Mouse (Mus musculus) erythroblast, embryonic 14.5 days (primary cell): ENCODE results near the gene Fam89a. TPM values are rescaled to one million over a fixed set of nuclear protein-coding genes. Genes with fewer than 3 reads are reported as not detected.

Source experiments
- H3K27me3 ChIP-seq: 2 replicates; pipeline ENCODE4 v1.6.1; 2012; ENCODE audit warnings: inconsistent platforms; ENCODE audit not compliant: control insufficient read depth
- H3K36me3 ChIP-seq: 2 replicates; pipeline ENCODE4 v1.6.1; 2012; ENCODE audit warnings: mild to moderate bottlenecking, inconsistent platforms; ENCODE audit not compliant: control insufficient read depth
- H3K4me1 ChIP-seq: 2 replicates; pipeline ENCODE4 v1.6.1; 2012; ENCODE audit warnings: inconsistent platforms; ENCODE audit not compliant: control insufficient read depth
- H3K4me3 ChIP-seq: replicated peaks from 2 replicates; pipeline ENCODE3; 2012; ENCODE audit warnings: moderate library complexity, mild to moderate bottlenecking, inconsistent platforms
- H3K9me3 ChIP-seq: 2 replicates; pipeline ENCODE4 v1.6.1; 2012; ENCODE audit warnings: low read length, inconsistent platforms, mixed read lengths; ENCODE audit not compliant: control insufficient read depth
- GATA1 ChIP-seq: IDR thresholded peaks from 2 replicates; pipeline ENCODE4 v1.6.1; 2012; ENCODE audit warnings: low read length, inconsistent platforms, mixed read lengths
- TAL1 ChIP-seq: IDR thresholded peaks from 3 replicates; pipeline ENCODE4 v1.6.1; 2012; ENCODE audit warnings: low read length, inconsistent platforms, mixed read lengths
- polyA plus RNA-seq: library from polyadenylated mRNA; stranded (reverse); fragments of >175 nt; gene quantifications from 2 replicates; pipeline ENCODE4 v1.2.3, GENCODE M21; 2012

Fam89a gene
- not detected in 2 replicates for polyA plus RNA-seq

DNA sequence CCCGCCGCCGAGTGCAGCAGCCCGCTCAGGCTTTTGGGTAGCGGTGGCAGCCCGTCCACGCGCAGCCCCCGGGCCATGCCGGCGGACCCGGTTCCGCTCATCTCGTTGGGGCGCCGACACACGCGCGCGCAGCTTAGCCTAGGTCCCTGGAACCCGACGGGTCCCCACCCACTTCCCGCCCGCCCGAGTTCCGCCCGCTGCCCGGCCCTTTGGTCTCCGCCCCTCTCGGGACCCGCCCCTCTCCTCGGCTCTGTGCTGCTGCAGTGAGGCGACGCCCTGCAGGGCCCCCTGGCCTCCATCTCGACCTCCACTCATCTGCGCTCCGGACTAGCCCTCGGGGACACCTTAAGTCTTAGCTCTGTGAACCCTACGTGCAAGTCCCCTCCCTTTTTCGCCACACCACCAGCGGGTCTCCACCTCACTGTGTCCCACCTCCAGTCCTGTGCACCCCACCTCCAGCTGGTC lies at the start of gene Fam89a:
Fam89a (minus strand) TSS at position 124 of the 465 bp plus-strand sequence.
- H3K4me3 ChIP-seq, result peak within 1 kb of the TSS; percentile 49
- peaks cover 60% of the 10 kb centered on the region for H3K27me3 ChIP-seq
- no peaks in the 10 kb centered on the region for H3K36me3 ChIP-seq
- H3K9me3 ChIP-seq, result no peaks in the 10 kb centered on the region
- no peak for TF ChIP-seq TAL1
- TF ChIP-seq GATA1, result no peak
- peaks cover 14% of the 10 kb centered on the region for H3K4me1 ChIP-seq

DNA sequence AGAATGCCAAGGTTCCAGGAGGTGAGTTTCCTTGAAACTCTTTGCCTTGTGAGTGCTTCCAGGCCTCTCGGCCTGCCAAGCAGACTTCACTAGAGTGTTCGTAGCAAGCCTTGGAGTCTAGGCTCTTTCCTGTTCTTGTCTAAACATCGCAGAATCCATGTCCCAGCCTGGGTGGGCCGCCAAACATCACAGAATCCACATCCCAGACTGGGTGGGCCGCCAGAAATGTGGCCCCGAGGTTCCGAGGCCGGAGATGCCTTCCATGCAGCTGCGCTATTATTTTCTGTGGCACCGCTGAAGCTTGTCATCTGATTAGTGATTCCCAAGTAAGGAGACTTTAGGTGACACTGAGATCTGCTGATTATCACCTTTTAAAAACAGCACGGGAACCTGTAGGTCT lies 48.9 kb upstream of the Fam89a start:
- no peak for TF ChIP-seq GATA1
- no peak for TF ChIP-seq TAL1
- Histone ChIP-seq H3K4me3 (no peak overlapping the region), H3K36me3 (no peaks in the 10 kb centered on the region), H3K4me1 (no peaks in the 10 kb centered on the region), H3K27me3 (peaks cover 20% of the 10 kb centered on the region), H3K9me3 (0 out of 2 replicates have a peak, but pooled peaks cover 3% of the 10 kb centered on the region)

DNA sequence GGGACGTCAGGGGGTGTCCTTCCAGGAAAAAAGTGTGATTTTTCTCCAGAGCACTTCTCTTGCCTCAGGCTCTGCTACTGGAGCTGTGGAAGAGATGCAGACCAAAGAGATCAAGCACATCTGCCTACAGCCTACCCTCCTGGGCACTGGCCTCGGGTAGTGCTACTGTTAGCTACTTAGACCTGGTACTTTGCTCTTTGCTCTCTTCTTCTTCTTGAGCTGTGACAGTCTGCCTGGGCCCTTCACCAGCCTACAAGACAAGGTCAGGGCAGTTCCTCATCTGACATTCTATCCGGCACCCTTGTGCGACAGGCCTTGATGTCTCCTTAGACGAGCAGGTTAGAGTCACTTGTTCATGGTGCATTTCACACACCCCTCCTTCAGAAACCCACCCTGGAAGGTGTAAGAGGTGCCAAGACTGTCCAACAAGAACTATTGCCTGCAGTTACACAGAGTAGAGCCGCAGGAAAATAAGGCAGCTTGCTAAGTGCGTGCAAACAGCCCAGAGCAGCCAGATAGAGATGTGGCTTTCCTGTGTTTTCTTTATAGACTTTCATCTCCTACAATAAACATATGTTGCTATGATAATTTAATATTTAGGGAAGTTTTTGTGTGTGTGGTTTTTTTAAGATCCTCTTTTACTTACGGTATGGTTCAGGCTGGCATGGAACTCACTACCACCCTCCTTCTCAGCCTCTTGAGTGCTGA lies 44.3 kb upstream of the Fam89a start:
- H3K36me3 ChIP-seq, result no peaks in the 10 kb centered on the region
- peaks cover 3% of the 10 kb centered on the region; the same call in 1 of the 2 replicates for H3K9me3 ChIP-seq
- no peak overlapping the region for H3K4me3 ChIP-seq
- TF ChIP-seq TAL1, result no peak
- TF ChIP-seq GATA1, result no peak
- H3K27me3 ChIP-seq, result peaks cover 63% of the 10 kb centered on the region
- H3K4me1 ChIP-seq, result peaks cover 5% of the 10 kb centered on the region

DNA sequence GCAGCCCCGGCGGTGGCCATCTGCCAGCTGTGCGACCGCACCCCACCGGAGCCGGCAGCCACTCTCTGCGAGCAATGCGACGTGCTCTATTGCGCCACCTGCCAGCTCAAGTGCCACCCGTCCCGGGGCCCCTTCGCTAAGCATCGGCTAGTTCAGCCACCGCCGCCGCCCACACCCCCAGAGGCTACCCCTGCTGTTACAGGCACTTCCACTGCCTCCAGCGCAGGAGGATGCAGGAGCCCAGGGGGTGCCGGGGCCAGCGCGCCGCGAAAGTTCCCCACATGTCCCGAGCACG lies 42.8 kb upstream of the Fam89a start:
- Histone ChIP-seq H3K27me3 (peaks cover 76% of the 10 kb centered on the region), H3K36me3 (no peaks in the 10 kb centered on the region), H3K4me3 (no peak overlapping the region), H3K9me3 (peaks cover 3% of the 10 kb centered on the region; the same call in 1 of the 2 replicates), H3K4me1 (peaks cover 5% of the 10 kb centered on the region)
- no peak for TF ChIP-seq TAL1
- no peak for TF ChIP-seq GATA1

DNA sequence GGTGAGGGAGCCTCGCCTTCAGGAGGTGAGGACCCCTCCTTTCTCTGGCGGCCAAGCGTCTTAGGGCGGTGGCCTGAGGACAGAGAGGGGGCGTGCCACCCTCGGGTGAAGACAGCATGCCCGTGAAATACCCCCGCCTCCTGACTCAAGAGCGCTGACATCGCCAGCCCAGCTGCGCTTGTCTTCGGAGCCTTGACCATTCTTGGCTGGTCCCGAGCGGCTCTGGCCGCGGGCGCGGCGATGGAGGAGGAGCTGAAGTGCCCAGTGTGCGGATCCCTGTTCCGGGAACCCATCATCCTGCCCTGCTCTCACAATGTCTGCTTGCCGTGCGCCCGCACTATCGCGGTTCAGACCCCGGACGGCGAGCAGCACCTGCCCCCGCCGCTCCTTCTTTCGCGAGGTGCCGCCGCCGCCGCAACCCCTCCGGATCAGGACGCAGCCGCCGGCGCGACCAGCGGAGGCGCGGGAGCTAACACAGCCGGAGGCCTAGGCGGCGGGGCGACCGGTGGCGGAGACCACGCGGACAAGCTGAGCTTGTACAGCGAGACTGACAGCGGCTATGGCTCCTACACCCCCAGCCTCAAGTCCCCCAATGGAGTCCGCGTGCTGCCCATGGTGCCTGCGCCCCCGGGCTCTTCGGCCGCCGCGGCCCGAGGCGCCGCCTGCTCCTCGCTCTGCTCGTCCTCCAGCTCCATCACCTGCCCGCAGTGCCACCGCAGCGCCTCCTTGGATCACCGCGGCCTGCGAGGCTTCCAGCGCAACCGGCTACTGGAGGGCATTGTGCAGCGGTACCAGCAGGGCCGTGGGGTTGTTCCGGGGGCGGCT lies 42.2 kb upstream of the Fam89a start:
- H3K9me3 ChIP-seq, result peaks cover 3% of the 10 kb centered on the region; the same call in 1 of the 2 replicates
- TF ChIP-seq GATA1, result no peak
- H3K36me3 ChIP-seq, result no peaks in the 10 kb centered on the region
- peaks cover 77% of the 10 kb centered on the region for H3K27me3 ChIP-seq
- peaks cover 5% of the 10 kb centered on the region for H3K4me1 ChIP-seq
- no peak overlapping the region for H3K4me3 ChIP-seq

DNA sequence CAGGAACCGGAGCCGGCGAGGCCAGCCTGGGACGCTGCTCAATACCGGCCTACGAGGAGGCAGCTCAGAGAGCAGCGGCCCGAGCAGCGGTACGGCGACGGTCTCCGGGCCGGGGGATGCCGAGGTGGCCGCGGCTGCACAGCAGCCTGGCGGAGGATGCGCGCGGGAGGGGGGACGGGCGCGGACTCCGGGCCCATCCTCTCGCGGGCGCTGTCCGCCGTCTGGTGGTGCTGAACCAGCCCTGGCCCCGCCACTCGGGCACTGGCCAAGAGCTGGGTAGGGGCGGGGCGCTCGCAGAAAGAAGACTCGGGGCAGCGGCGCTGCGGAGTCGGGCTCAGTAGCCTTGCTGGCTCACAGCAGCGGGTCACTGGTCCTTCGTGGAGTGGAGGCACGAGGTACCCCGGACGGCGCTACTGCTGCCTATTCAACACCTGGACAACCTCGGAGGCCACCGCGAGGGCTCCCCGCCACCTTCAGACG lies 41.6 kb upstream of the Fam89a start:
- Histone ChIP-seq H3K4me3 (no peak overlapping the region), H3K27me3 (peaks cover 77% of the 10 kb centered on the region), H3K36me3 (no peaks in the 10 kb centered on the region), H3K4me1 (peaks cover 5% of the 10 kb centered on the region), H3K9me3 (peaks cover 3% of the 10 kb centered on the region; the same call in 1 of the 2 replicates)
- TF ChIP-seq GATA1, result no peak
- no peak for TF ChIP-seq TAL1

DNA sequence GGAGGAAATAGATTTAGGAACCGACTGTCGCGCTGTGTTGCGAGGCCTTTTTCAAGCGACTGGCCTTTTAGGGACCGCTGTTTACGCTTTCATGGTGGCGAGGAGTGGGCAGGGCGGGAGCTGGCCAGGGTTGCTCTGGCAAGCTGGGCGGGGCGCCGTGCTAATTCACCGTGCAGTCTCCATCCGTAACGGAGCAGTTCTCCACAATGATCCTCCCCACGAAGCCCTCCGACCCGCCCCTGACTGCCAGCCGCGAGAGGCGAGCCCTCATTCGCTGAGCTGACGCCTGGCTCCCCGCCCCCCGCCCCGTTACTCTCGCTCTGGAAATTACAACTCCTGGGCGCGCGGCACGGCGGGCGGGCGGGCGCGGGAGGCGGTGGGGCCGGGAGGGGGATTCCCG lies 41.1 kb upstream of the Fam89a start, which contains the start of gene Trim67:
Trim67 (plus strand) TSS at position 385 of the 400 bp plus-strand sequence.
- H3K9me3 ChIP-seq, result peaks cover 3% of the 10 kb centered on the region; the same call in 1 of the 2 replicates
- TF ChIP-seq TAL1 (no peak), GATA1 (no peak)
- H3K4me1 ChIP-seq, result peaks cover 5% of the 10 kb centered on the region
- H3K27me3 ChIP-seq, result peaks cover 77% of the 10 kb centered on the region
- H3K4me3 ChIP-seq, result no peak within 1 kb of the TSS
- no peaks in the 10 kb centered on the region for H3K36me3 ChIP-seq

DNA sequence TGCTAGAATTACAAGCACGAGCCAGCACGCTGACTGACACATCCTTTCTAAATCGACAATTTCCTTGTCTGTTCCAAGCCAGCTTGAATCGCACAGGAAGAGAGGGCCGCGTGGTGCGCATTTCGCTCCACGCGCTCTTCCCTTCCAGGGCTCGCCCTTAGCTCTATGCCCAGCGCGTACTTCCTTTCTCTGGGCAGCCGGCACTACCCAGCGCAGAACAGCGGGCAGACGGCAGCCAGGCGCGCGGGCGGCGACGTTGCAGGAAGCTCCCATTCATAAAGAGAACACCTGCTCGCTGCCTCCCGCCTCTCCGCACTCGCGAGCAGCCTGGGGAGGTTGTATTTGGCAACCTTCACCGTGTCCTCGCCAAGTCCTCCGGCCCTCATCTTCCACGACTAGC lies 40.6 kb upstream of the Fam89a start:
- H3K36me3 ChIP-seq, result no peaks in the 10 kb centered on the region
- peaks cover 3% of the 10 kb centered on the region; the same call in 1 of the 2 replicates for H3K9me3 ChIP-seq
- peaks cover 76% of the 10 kb centered on the region for H3K27me3 ChIP-seq
- TF ChIP-seq TAL1 (no peak), GATA1 (no peak)
- H3K4me1 ChIP-seq, result peaks cover 5% of the 10 kb centered on the region
- no peak overlapping the region for H3K4me3 ChIP-seq

DNA sequence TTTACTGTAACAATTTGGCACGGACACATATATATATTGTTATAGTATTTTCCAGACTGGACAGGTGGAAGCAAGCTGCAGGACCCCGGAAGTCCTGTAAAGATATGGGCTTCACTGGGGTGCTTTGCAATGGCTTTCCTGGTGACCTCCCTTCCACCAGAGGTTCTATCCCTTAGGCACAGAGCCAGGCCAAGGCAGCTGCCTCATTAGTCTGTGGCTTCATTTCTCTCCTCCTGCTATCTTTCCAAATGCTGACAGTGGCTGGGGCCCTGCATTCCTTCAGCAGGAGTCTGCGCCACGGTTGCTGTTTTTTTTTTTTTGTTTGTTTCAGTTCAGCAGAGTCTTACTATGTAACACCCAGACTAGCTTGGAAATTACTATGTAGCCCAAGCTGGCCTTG lies 40.1 kb upstream of the Fam89a start:
- H3K36me3 ChIP-seq, result no peaks in the 10 kb centered on the region
- H3K9me3 ChIP-seq, result peaks cover 3% of the 10 kb centered on the region; the same call in 1 of the 2 replicates
- H3K4me1 ChIP-seq, result peaks cover 5% of the 10 kb centered on the region
- peaks cover 71% of the 10 kb centered on the region for H3K27me3 ChIP-seq
- no peak for TF ChIP-seq GATA1
- no peak for TF ChIP-seq TAL1
- no peak overlapping the region for H3K4me3 ChIP-seq
